Mouse (Mus musculus) limb, embryonic 12.5 days (tissue): Measurements from ENCODE around the gene Rnf13. TPM values are rescaled to one million over a fixed set of nuclear protein-coding genes. Genes with fewer than 3 reads are reported as not detected.

Experiments used
- ATAC-seq: fragments of 200-750 bp; cut with Nextera tagmentation; 2 replicates; pipeline ENCODE4 v1.8.0; 2017; ENCODE audit warnings: low read depth, moderate TSS enrichment; ENCODE audit not compliant: insufficient number of reproducible peaks, insufficient read depth, low FRiP score, low TSS enrichment
- H3K27ac ChIP-seq: fragments of 300-500 bp; sonication (generic); 2 replicates; pipeline ENCODE4 v1.5.1; 2016; ENCODE audit warnings: mild to moderate bottlenecking, moderate library complexity
- H3K27me3 ChIP-seq: fragments of 300-500 bp; sonication (generic); 2 replicates; pipeline ENCODE4 v1.6.1; 2016; ENCODE audit warnings: mild to moderate bottlenecking, moderate library complexity
- H3K36me3 ChIP-seq: fragments of 300-500 bp; sonication (generic); 2 replicates; pipeline ENCODE4 v1.6.1; 2016; ENCODE audit warnings: mild to moderate bottlenecking, moderate library complexity
- H3K4me1 ChIP-seq: fragments of 300-500 bp; sonication (generic); replicated peaks from 2 replicates; pipeline ENCODE4 v1.6.1; 2016
- H3K4me2 ChIP-seq: fragments of 300-500 bp; sonication (generic); 2 replicates; pipeline ENCODE4 v1.6.1; 2016; ENCODE audit warnings: mild to moderate bottlenecking, moderate library complexity
- H3K4me3 ChIP-seq: fragments of 300-500 bp; sonication (generic); replicated peaks from 2 replicates; pipeline ENCODE4 v1.5.1; 2016; ENCODE audit warnings: mild to moderate bottlenecking
- H3K9ac ChIP-seq: fragments of 300-500 bp; sonication (generic); replicated peaks from 2 replicates; pipeline ENCODE4 v1.6.1; 2016; ENCODE audit warnings: mild to moderate bottlenecking, moderate library complexity
- H3K9me3 ChIP-seq: fragments of 300-500 bp; sonication (generic); 2 replicates; pipeline ENCODE4 v1.6.1; 2016; ENCODE audit warnings: mild to moderate bottlenecking, moderate library complexity
- WGBS: fragments of 180-500 bp; shearing (Covaris S2); methylation state at CpG from one replicate; pipeline ENCODE4 v1.1.7; 2016; 5-methylcytosine and 5-hydroxymethylcytosine counted together
- polyA plus RNA-seq: library from polyadenylated mRNA; unstranded; fragments of >200 nt; fragmentation: Nextera tagmentation; extraction: Ambion mirVana; gene quantifications from 2 replicates; pipeline ENCODE4 v1.2.1, GENCODE M21; 2016

The Rnf13 gene
- polyA plus RNA-seq, 1 experiment from 2014 or later, result 48.5 TPM

GRCm38 (mm10) chr3:57846912-57847759 lies 111.3 kb downstream of the Rnf13 start:
- H3K9me3 ChIP-seq, result no peaks in the 10 kb centered on the region
- peaks cover 14% of the 10 kb centered on the region for H3K4me1 ChIP-seq
- ATAC-seq, result peak; percentile 66
- H3K27ac ChIP-seq, result peak overlapping the region; percentile 95
- peak overlapping the region; percentile 92 for H3K4me3 ChIP-seq
- H3K4me2 ChIP-seq, result peak overlapping the region; percentile 66
- WGBS, result under 1% methylated on average over 95 of the region's 104 CpGs
- H3K36me3 ChIP-seq, result peaks cover 16% of the 10 kb centered on the region
- no peaks in the 10 kb centered on the region for H3K27me3 ChIP-seq
- H3K9ac ChIP-seq, result peak overlapping the region; percentile 90

- no peaks in the 10 kb centered on the region for H3K9me3 ChIP-seq
- peak within 1 kb of the TSS; percentile 92 for H3K4me3 ChIP-seq
- peak within 1 kb of the TSS; percentile 95 for H3K27ac ChIP-seq
- H3K4me2 ChIP-seq, result peak within 1 kb of the TSS; percentile 66
- H3K36me3 ChIP-seq, result peaks cover 10% of the 10 kb centered on the region
- WGBS, result under 1% methylated on average over 52 of the region's 52 CpGs
- H3K27me3 ChIP-seq, result no peaks in the 10 kb centered on the region
- H3K9ac ChIP-seq, result peak within 1 kb of the TSS; percentile 90
- H3K4me1 ChIP-seq, result peaks cover 14% of the 10 kb centered on the region
- ATAC-seq, result peak; percentile 85
Observed at GRCm38 (mm10) chr3:57847760-57848185, 111.9 kb downstream of the Rnf13 start, which contains the start of gene Pfn2. Gene Pfn2, minus strand, starts transcription at chr3:57848079.

GRCm38 (mm10) chr3:57882945-57883344 lies 147.1 kb downstream of the Rnf13 start:
- no peak overlapping the region for H3K4me3 ChIP-seq
- no peak for ATAC-seq
- WGBS, result 73% methylated on average over 3 of the region's 3 CpGs
- H3K27ac ChIP-seq, result no peak overlapping the region
- no peak overlapping the region for H3K4me2 ChIP-seq
- no peaks in the 10 kb centered on the region for H3K4me1 ChIP-seq
- H3K9me3 ChIP-seq, result no peaks in the 10 kb centered on the region
- H3K27me3 ChIP-seq, result no peaks in the 10 kb centered on the region
- no peaks in the 10 kb centered on the region for H3K36me3 ChIP-seq
- H3K9ac ChIP-seq, result no peak overlapping the region

Other genes starting within 250 kb of the Rnf13 start
- gene Wwtr1, start 160.2 kb upstream of the Rnf13 start, polyA plus RNA-seq, result 13.8 and 14.0 TPM in 2 replicates
- 80.9 and 87.3 TPM in 2 replicates for gene Commd2, start 84.3 kb upstream of the Rnf13 start, polyA plus RNA-seq
- gene Ankub1, start 43.3 kb upstream of the Rnf13 start, polyA plus RNA-seq, result 0.10 TPM in 1 of 2 replicates, not detected in the other
- gene Pfn2, start 112.0 kb downstream of the Rnf13 start, polyA plus RNA-seq, result 139 and 142 TPM in 2 replicates